Mouse (Mus musculus) R1 (cell line): Measurements from ENCODE around the gene Atp8b5.
A peak's percentile ranks its signal among the peaks of the same experiment; 100 is the strongest.

Experiments used
- DNase-seq: peaks from one replicate; pipeline ENCODE4 v3.0.0-alpha.2; 2018; ENCODE audit warnings: low read depth, low spot score

The Atp8b5 gene

GRCm38 (mm10) chr4:43407071-43407920 is 140.3 kb downstream of the Atp8b5 start:
- peak; percentile 89 for DNase-seq

- no peak for DNase-seq
These were observed 147.8 kb downstream of the Atp8b5 start for GRCm38 (mm10) chr4:43414761-43415160.

GRCm38 (mm10) chr4:43415221-43416070 is 148.5 kb downstream of the Atp8b5 start:
- DNase-seq = no peak

- no peak for DNase-seq
These were observed 149.1 kb downstream of the Atp8b5 start for GRCm38 (mm10) chr4:43416071-43416490.

GRCm38 (mm10) chr4:43417269-43418062 is 150.5 kb downstream of the Atp8b5 start:
- DNase-seq = no peak

- no peak for DNase-seq
These were observed 151.5 kb downstream of the Atp8b5 start for GRCm38 (mm10) chr4:43418450-43418849.

GRCm38 (mm10) chr4:43418973-43419656 is 152.2 kb downstream of the Atp8b5 start:
- no peak for DNase-seq

- DNase-seq = no peak
These were observed 152.9 kb downstream of the Atp8b5 start for GRCm38 (mm10) chr4:43419801-43420281.

- peak; percentile 87 for DNase-seq
These were observed 153.3 kb downstream of the Atp8b5 start for GRCm38 (mm10) chr4:43420305-43420704.

- no peak for DNase-seq
These were observed 154.8 kb downstream of the Atp8b5 start for GRCm38 (mm10) chr4:43421632-43422240.
